Mouse (Mus musculus) ES-Bruce4 (cell line): Measurements from ENCODE around the gene Ccdc142.

Source experiments
- CTCF ChIP-seq: IDR thresholded peaks from one replicate; pipeline ENCODE4 v1.8.1; 2011; ENCODE audit warnings: low read depth, low read length
- EP300 ChIP-seq: IDR thresholded peaks from 2 replicates; pipeline ENCODE4 v1.6.1; 2011; ENCODE audit warnings: low read depth, low read length; ENCODE audit not compliant: insufficient read depth
- POLR2A ChIP-seq: IDR thresholded peaks from one replicate; pipeline ENCODE4 v1.8.1; 2011; ENCODE audit warnings: low read length; ENCODE audit not compliant: insufficient read depth

DNA sequence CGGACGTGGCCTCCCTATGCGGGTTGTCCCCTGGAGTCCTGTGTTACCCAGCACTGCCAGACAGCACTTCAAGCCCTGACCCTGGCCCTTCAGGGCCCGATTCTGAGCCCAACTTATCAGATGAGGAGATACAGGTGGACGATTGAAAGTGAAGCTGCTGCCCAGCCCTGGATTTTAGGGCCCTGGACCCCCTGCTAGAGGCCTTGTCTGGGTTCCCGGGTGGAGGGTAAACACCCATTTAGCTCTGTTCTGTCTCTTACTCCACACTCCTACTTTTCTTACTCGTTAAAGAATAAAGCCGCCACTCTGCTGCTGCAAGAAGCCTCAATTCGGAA is 13.5 kb upstream of the Ccdc142 start:
- no peak for TF ChIP-seq CTCF
- no peak for TF ChIP-seq POLR2A
- TF ChIP-seq EP300: no peak
